Mouse (Mus musculus) forebrain, embryonic 10.5 days (tissue): ENCODE results near the gene Mrgbp. TPM values are rescaled to one million over a fixed set of nuclear protein-coding genes. Genes with fewer than 3 reads are reported as not detected.

Experiments
- DNase-seq: peaks from one replicate; pipeline ENCODE4 v3.0.0-alpha.2; 2017; ENCODE audit warnings: low spot score; ENCODE audit errors: extremely low spot score
- H3K27ac ChIP-seq: fragments of 300-500 bp; sonication (generic); 2 replicates; pipeline ENCODE4 v1.5.1; 2016; ENCODE audit warnings: mild to moderate bottlenecking
- H3K27me3 ChIP-seq: fragments of 300-500 bp; sonication (generic); 2 replicates; pipeline ENCODE4 v1.6.1; 2016; ENCODE audit warnings: mild to moderate bottlenecking; ENCODE audit not compliant: poor library complexity, severe bottlenecking
- H3K36me3 ChIP-seq: fragments of 300-500 bp; sonication (generic); replicated peaks from 2 replicates; pipeline ENCODE4 v1.6.1; 2016; ENCODE audit warnings: mild to moderate bottlenecking, moderate library complexity
- H3K4me1 ChIP-seq: fragments of 300-500 bp; sonication (generic); 2 replicates; pipeline ENCODE4 v1.6.1; 2016
- H3K4me3 ChIP-seq: fragments of 300-500 bp; sonication (generic); 2 replicates; pipeline ENCODE4 v1.5.1; 2016; ENCODE audit warnings: mild to moderate bottlenecking, moderate library complexity
- H3K9me3 ChIP-seq: fragments of 300-500 bp; sonication (generic); 2 replicates; pipeline ENCODE4 v1.6.1; 2016; ENCODE audit warnings: mild to moderate bottlenecking, moderate library complexity
- WGBS: fragments of 180-500 bp; shearing (Covaris S2); methylation state at CpG from one replicate; pipeline ENCODE4 v1.1.7; 2016; 5-methylcytosine and 5-hydroxymethylcytosine counted together
- polyA plus RNA-seq: library from polyadenylated mRNA; unstranded; fragments of >200 nt; fragmentation: Nextera tagmentation; extraction: Ambion mirVana; gene quantifications from 2 replicates; pipeline ENCODE4 v1.2.1, GENCODE M21; 2016

The Mrgbp gene
- polyA plus RNA-seq, 1 experiment from 2014 or later, result 44.3 TPM

DNA sequence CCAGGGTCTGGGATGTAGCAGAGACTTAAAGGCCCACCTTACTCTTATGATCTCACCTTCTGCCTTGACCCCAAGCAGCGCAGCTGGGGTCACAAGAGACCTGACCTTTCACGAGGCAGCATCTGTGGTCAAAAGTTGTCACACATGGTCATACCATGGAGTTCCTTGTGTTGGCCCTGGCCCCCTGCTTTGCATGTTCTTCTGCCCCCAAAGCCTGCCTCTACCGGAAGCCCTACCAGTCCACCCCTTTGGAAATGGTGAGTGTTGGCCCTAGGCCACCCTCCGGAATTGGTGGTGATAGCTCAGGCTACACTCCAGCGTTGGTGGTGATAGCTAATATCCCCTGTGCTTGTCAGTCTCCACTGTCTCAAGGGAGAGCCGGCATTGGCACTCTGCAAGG, 17.8 kb upstream of the Mrgbp start:
- DNase-seq, result no peak
- H3K4me1 ChIP-seq, result 0 out of 2 replicates have a peak, but pooled peaks cover 3% of the 10 kb centered on the region
- no peaks in the 10 kb centered on the region for H3K36me3 ChIP-seq
- H3K4me3 ChIP-seq, result no peak overlapping the region
- H3K27me3 ChIP-seq, result peaks cover 14% of the 10 kb centered on the region; the same call in 1 of the 2 replicates
- H3K27ac ChIP-seq, result no peak overlapping the region
- 69% methylated on average over 6 of the region's 6 CpGs for WGBS
- peaks cover 4% of the 10 kb centered on the region; the same call in 1 of the 2 replicates for H3K9me3 ChIP-seq

GRCm38 (mm10) chr2:180563841-180564240, 17.3 kb upstream of the Mrgbp start:
- no peak overlapping the region for H3K27ac ChIP-seq
- DNase-seq, result no peak
- peaks cover 5% of the 10 kb centered on the region; the same call in 1 of the 2 replicates for H3K4me1 ChIP-seq
- peaks cover 14% of the 10 kb centered on the region; the same call in 1 of the 2 replicates for H3K27me3 ChIP-seq
- H3K36me3 ChIP-seq, result no peaks in the 10 kb centered on the region
- 49% methylated on average over 5 of the region's 5 CpGs for WGBS
- H3K9me3 ChIP-seq, result peaks cover 4% of the 10 kb centered on the region; the same call in 1 of the 2 replicates
- H3K4me3 ChIP-seq, result no peak overlapping the region

- no peak overlapping the region for H3K4me3 ChIP-seq
- H3K36me3 ChIP-seq, result no peaks in the 10 kb centered on the region
- H3K9me3 ChIP-seq, result no peaks in the 10 kb centered on the region
- 39% methylated on average over 13 of the region's 13 CpGs for WGBS
- H3K27me3 ChIP-seq, result peaks cover 10% of the 10 kb centered on the region; the same call in 1 of the 2 replicates
- DNase-seq, result peak; percentile 71
- peaks cover 13% of the 10 kb centered on the region; the same call in 1 of the 2 replicates for H3K4me1 ChIP-seq
- no peak overlapping the region for H3K27ac ChIP-seq
These were observed 14.7 kb upstream of the Mrgbp start for GRCm38 (mm10) chr2:180566240-180566913.

GRCm38 (mm10) chr2:180569028-180569643, 12.0 kb upstream of the Mrgbp start:
- Histone ChIP-seq H3K27me3 (no peaks in the 10 kb centered on the region), H3K27ac (no peak overlapping the region), H3K36me3 (no peaks in the 10 kb centered on the region), H3K4me1 (peaks cover 12% of the 10 kb centered on the region), H3K4me3 (no peak overlapping the region), H3K9me3 (no peaks in the 10 kb centered on the region)
- DNase-seq, result no peak
- 71% methylated on average over 3 of the region's 3 CpGs for WGBS

- Histone ChIP-seq H3K27me3 (peaks cover 8% of the 10 kb centered on the region; the same call in 1 of the 2 replicates), H3K36me3 (no peaks in the 10 kb centered on the region), H3K4me3 (no peak overlapping the region), H3K9me3 (no peaks in the 10 kb centered on the region), H3K4me1 (peaks cover 22% of the 10 kb centered on the region), H3K27ac (no peak overlapping the region)
- 55% methylated on average over 4 of the region's 4 CpGs for WGBS
- DNase-seq, result no peak
These were observed 4.6 kb upstream of the Mrgbp start for GRCm38 (mm10) chr2:180576482-180576881.

GRCm38 (mm10) chr2:180578686-180579085, 2.4 kb upstream of the Mrgbp start:
- Histone ChIP-seq H3K9me3 (no peaks in the 10 kb centered on the region), H3K27me3 (peaks cover 8% of the 10 kb centered on the region; the same call in 1 of the 2 replicates), H3K27ac (no peak overlapping the region), H3K4me3 (no peak overlapping the region), H3K4me1 (peaks cover 38% of the 10 kb centered on the region), H3K36me3 (no peaks in the 10 kb centered on the region)
- WGBS, result 14% methylated on average over 3 of the region's 3 CpGs
- DNase-seq, result peak; percentile 72

DNA sequence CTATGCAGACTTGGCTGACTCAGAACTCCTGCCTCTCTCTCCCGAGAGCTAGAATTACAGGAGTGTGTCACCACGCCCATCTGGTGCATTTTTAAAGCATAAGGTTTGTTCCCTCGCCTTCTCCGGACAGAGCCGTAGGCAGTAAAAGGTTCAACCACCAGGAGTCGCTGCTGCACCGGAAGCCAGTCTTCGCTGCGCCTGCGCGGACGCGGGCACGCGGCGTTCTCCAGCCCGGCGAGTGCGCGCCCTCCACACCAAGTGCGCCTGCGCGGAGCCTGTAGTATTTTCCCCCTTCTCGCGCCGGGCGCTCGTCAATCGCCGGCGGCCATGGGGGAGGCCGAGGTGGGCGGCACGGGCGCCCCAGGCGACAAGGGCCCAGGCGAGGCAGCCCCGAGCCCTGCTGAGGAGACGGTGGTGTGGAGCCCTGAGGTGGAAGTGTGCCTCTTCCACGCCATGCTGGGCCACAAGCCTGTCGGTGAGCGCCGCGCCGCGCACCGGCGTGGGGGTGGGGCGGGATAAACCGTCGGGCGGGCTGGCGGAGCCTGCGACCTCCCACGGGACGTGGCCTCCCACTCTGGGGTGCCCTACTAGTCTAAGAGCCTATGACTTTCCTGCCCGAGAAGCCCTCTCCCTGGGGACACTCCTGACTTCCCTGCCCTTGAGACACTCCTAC, 1.5 kb downstream of the Mrgbp start:
- DNase-seq, result peak; percentile 96
- Histone ChIP-seq H3K9me3 (no peaks in the 10 kb centered on the region), H3K4me1 (peaks cover 35% of the 10 kb centered on the region), H3K36me3 (peaks cover 37% of the 10 kb centered on the region), H3K4me3 (peak overlapping the region; percentile 79), H3K27me3 (peaks cover 8% of the 10 kb centered on the region; the same call in 1 of the 2 replicates), H3K27ac (peak overlapping the region; percentile 98)
- WGBS, result under 1% methylated on average over 57 of the region's 57 CpGs

GRCm38 (mm10) chr2:180583154-180583507, 2.0 kb downstream of the Mrgbp start:
- WGBS, result 34% methylated on average over 7 of the region's 7 CpGs
- Histone ChIP-seq H3K36me3 (peaks cover 37% of the 10 kb centered on the region), H3K9me3 (no peaks in the 10 kb centered on the region), H3K27ac (peak overlapping the region; percentile 98), H3K4me1 (peaks cover 35% of the 10 kb centered on the region), H3K4me3 (peak overlapping the region; percentile 79), H3K27me3 (peaks cover 8% of the 10 kb centered on the region; the same call in 1 of the 2 replicates)
- no peak for DNase-seq

GRCm38 (mm10) chr2:180588736-180589122, 7.6 kb downstream of the Mrgbp start:
- Histone ChIP-seq H3K36me3 (peaks cover 71% of the 10 kb centered on the region), H3K27me3 (no peaks in the 10 kb centered on the region), H3K4me3 (peak overlapping the region; percentile 86), H3K9me3 (no peaks in the 10 kb centered on the region), H3K27ac (peak overlapping the region; percentile 95), H3K4me1 (peaks cover 35% of the 10 kb centered on the region)
- 49% methylated on average over 6 of the region's 6 CpGs for WGBS
- no peak for DNase-seq

DNA sequence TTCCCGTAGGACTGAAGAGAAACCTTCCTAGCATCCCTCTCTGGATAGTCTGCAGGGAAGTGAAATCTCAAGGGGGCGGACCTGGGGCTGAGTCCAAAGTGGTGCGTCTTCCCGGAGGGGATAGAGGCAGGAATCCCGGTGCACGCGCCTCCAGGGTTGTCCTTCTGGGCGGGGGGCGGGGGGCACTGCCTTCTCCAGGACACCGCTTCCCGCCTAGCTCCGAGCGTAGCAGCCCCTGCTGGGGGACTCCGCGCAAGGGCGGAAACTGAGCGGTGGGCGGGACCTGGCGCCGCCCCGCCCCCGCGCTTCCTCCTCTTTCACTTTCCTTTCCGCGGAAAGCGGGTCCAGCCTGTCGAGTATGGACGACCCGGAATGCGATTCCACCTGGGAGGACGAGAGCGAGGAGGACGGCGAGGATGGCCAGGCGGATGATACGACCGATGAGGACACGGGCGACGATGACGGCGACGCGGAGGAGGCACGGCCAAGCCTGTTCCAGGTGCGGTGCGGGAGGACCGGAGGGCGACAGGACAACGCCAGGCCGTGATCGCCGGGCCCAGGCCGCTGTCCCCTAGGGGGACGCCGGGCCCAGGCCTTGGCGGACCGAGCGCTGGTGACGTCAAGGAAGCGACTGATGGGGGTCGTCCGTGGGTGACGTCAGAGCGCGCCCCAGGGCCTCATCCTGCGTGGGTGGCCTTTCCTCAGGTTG, 8.2 kb downstream of the Mrgbp start, which contains the start of gene Ogfr:
Gene Ogfr (plus strand): TSS at position 123 of the 709 bp plus-strand sequence.
- peak; percentile 87 for DNase-seq
- H3K27ac ChIP-seq, result peak within 1 kb of the TSS; percentile 95
- H3K27me3 ChIP-seq, result no peaks in the 10 kb centered on the region
- peaks cover 30% of the 10 kb centered on the region for H3K4me1 ChIP-seq
- H3K36me3 ChIP-seq, result peaks cover 71% of the 10 kb centered on the region
- peak within 1 kb of the TSS; percentile 86 for H3K4me3 ChIP-seq
- WGBS, result under 1% methylated on average over 67 of the region's 67 CpGs
- no peaks in the 10 kb centered on the region for H3K9me3 ChIP-seq

DNA sequence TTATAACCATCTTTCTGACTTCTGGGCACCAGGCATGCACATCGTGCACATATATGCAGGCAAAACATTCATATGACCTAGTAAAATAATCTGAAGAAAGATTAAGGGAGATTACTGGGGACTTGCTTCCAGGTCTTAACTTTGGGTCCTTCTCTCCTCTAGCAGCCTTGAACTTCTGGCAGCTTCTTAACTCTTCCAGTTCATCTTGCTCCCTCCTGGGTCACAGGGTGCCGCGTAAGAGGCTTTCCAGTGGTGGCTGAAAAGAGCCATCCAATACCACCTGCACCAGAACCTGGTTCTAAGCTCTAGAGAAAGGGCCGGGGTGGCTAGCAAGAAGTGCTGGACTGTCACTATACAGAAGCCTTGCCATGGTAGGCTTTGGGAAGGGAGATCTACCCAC, 16.4 kb downstream of the Mrgbp start, which contains the start of gene Col9a3:
Gene Col9a3 (plus strand): TSS at position 301 of the 400 bp plus-strand sequence.
- H3K9me3 ChIP-seq, result no peaks in the 10 kb centered on the region
- 48% methylated on average over 4 of the region's 4 CpGs for WGBS
- H3K27ac ChIP-seq, result peak within 1 kb of the TSS; percentile 76
- peak within 1 kb of the TSS; percentile 51 for H3K4me3 ChIP-seq
- peaks cover 44% of the 10 kb centered on the region for H3K4me1 ChIP-seq
- peaks cover 41% of the 10 kb centered on the region for H3K36me3 ChIP-seq
- DNase-seq, result no peak
- H3K27me3 ChIP-seq, result peaks cover 55% of the 10 kb centered on the region

DNA sequence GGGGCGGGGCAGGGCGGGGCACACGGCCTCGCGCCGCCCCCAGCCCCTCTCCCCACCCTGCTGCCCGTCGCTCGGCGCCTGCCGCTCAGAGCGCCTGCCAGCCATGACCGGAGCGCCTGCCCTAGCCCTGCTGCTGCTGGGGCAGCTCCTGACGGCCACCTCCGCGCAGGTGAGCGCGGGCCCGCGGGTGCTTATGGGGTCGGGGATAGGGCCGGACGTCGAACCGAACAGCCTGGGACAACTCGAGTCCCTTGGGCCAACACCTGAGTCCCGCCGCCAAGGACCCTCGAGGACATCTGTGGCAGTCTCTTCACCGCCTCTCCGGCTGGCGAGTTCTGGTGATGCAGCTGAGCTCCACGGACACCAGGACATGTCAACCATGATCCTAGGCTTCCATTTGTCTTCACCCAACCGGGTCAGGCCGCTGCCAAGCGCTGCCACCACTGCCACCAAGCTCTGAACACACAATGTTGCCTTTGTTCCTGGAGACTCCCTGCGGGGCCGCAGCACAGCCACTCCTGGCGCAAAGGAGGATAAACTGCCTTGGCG, 17.1 kb downstream of the Mrgbp start:
- H3K4me3 ChIP-seq, result peak overlapping the region; percentile 51
- H3K4me1 ChIP-seq, result peaks cover 44% of the 10 kb centered on the region
- DNase-seq, result peak; percentile 49
- peaks cover 55% of the 10 kb centered on the region for H3K27me3 ChIP-seq
- H3K36me3 ChIP-seq, result peaks cover 34% of the 10 kb centered on the region
- H3K9me3 ChIP-seq, result no peaks in the 10 kb centered on the region
- WGBS, result under 1% methylated on average over 41 of the region's 41 CpGs
- H3K27ac ChIP-seq, result peak overlapping the region; percentile 76
